Mouse (Mus musculus): ENCODE measurements around the gene Hsf4. TPM values are rescaled to one million over a fixed set of nuclear protein-coding genes. Genes with fewer than 3 reads are reported as not detected.
A peak's percentile ranks its signal among the peaks of the same experiment; 100 is the strongest.

The Hsf4 gene
- polyA plus RNA-seq, 1 experiment from 2014 or later = not detected

- DNase-seq (ENCODE audit: low spot score) (no peak), ATAC-seq (replicated peaks; ENCODE audit: low FRiP score, low TSS enrichment, low read depth) (0 out of 2 replicates have a peak, but pooled peaks have one; percentile 9)
- H3K4me1 ChIP-seq (replicated peaks; ENCODE audit: control insufficient read depth, insufficient read depth, low read length) = no peaks in the 10 kb centered on the region
- peaks cover 72% of the 10 kb centered on the region for H3K36me3 ChIP-seq (ENCODE audit: control insufficient read depth, insufficient read depth, low read length)
- 91% methylated on average over 8 of the region's 8 CpGs for WGBS
- H3K4me3 ChIP-seq (ENCODE audit: low read depth, low read length) = no peak overlapping the region
- H3K9ac ChIP-seq (ENCODE audit: low read length) = no peak overlapping the region
- no peak overlapping the region for H3K4me2 ChIP-seq (ENCODE audit: low read length)
- H3K27ac ChIP-seq (ENCODE audit: low read depth) = no peak overlapping the region
- no peaks in the 10 kb centered on the region for H3K27me3 ChIP-seq (replicated peaks; ENCODE audit: control insufficient read depth, insufficient read depth, low read length)
- H3K9me3 ChIP-seq (ENCODE audit: control insufficient read depth, low read length) = no peaks in the 10 kb centered on the region
These were observed 43.4 kb downstream of the Hsf4 start for GRCm38 (mm10) chr8:105312891-105313481.

GRCm38 (mm10) chr8:105313622-105314402, 44.2 kb downstream of the Hsf4 start:
- Histone ChIP-seq H3K27me3 (replicated peaks; ENCODE audit: control insufficient read depth, insufficient read depth, low read length) (no peaks in the 10 kb centered on the region), H3K27ac (ENCODE audit: low read depth) (no peak overlapping the region), H3K4me2 (ENCODE audit: low read length) (no peak overlapping the region), H3K4me1 (replicated peaks; ENCODE audit: control insufficient read depth, insufficient read depth, low read length) (no peaks in the 10 kb centered on the region), H3K9me3 (ENCODE audit: control insufficient read depth, low read length) (no peaks in the 10 kb centered on the region), H3K4me3 (ENCODE audit: low read depth, low read length) (no peak overlapping the region), H3K36me3 (ENCODE audit: control insufficient read depth, insufficient read depth, low read length) (peaks cover 72% of the 10 kb centered on the region), H3K9ac (ENCODE audit: low read length) (no peak overlapping the region)
- 81% methylated on average over 9 of the region's 9 CpGs for WGBS
- ATAC-seq (replicated peaks; ENCODE audit: low FRiP score, low TSS enrichment, low read depth) = no peak
- no peak for DNase-seq (ENCODE audit: low spot score)

GRCm38 (mm10) chr8:105315073-105315769, 45.6 kb downstream of the Hsf4 start:
- Histone ChIP-seq H3K4me1 (replicated peaks; ENCODE audit: control insufficient read depth, insufficient read depth, low read length) (no peaks in the 10 kb centered on the region), H3K27ac (ENCODE audit: low read depth) (no peak overlapping the region), H3K4me2 (ENCODE audit: low read length) (no peak overlapping the region), H3K9ac (ENCODE audit: low read length) (no peak overlapping the region), H3K27me3 (replicated peaks; ENCODE audit: control insufficient read depth, insufficient read depth, low read length) (no peaks in the 10 kb centered on the region), H3K9me3 (ENCODE audit: control insufficient read depth, low read length) (no peaks in the 10 kb centered on the region), H3K36me3 (ENCODE audit: control insufficient read depth, insufficient read depth, low read length) (peaks cover 77% of the 10 kb centered on the region), H3K4me3 (ENCODE audit: low read depth, low read length) (no peak overlapping the region)
- WGBS = 95% methylated on average over 18 of the region's 18 CpGs
- no peak for ATAC-seq (replicated peaks; ENCODE audit: low FRiP score, low TSS enrichment, low read depth)
- no peak for DNase-seq (ENCODE audit: low spot score)

- DNase-seq (ENCODE audit: low spot score) (no peak), ATAC-seq (replicated peaks; ENCODE audit: low FRiP score, low TSS enrichment, low read depth) (no peak)
- Histone ChIP-seq H3K9ac (ENCODE audit: low read length) (no peak overlapping the region), H3K27me3 (replicated peaks; ENCODE audit: control insufficient read depth, insufficient read depth, low read length) (no peaks in the 10 kb centered on the region), H3K4me3 (ENCODE audit: low read depth, low read length) (no peak overlapping the region), H3K36me3 (ENCODE audit: control insufficient read depth, insufficient read depth, low read length) (peaks cover 74% of the 10 kb centered on the region), H3K9me3 (ENCODE audit: control insufficient read depth, low read length) (no peaks in the 10 kb centered on the region), H3K4me2 (ENCODE audit: low read length) (no peak overlapping the region), H3K27ac (ENCODE audit: low read depth) (no peak overlapping the region), H3K4me1 (replicated peaks; ENCODE audit: control insufficient read depth, insufficient read depth, low read length) (no peaks in the 10 kb centered on the region)
- WGBS = 90% methylated on average over 4 of the region's 4 CpGs
These were observed 48.3 kb downstream of the Hsf4 start for GRCm38 (mm10) chr8:105317941-105318340.

- no peak overlapping the region for H3K9ac ChIP-seq (ENCODE audit: low read length)
- H3K27me3 ChIP-seq (replicated peaks; ENCODE audit: control insufficient read depth, insufficient read depth, low read length) = no peaks in the 10 kb centered on the region
- no peak overlapping the region for H3K4me3 ChIP-seq (ENCODE audit: low read depth, low read length)
- no peaks in the 10 kb centered on the region for H3K4me1 ChIP-seq (replicated peaks; ENCODE audit: control insufficient read depth, insufficient read depth, low read length)
- H3K27ac ChIP-seq (ENCODE audit: low read depth) = no peak overlapping the region
- H3K9me3 ChIP-seq (ENCODE audit: control insufficient read depth, low read length) = no peaks in the 10 kb centered on the region
- no peak for DNase-seq (ENCODE audit: low spot score)
- no peak overlapping the region for H3K4me2 ChIP-seq (ENCODE audit: low read length)
- H3K36me3 ChIP-seq (ENCODE audit: control insufficient read depth, insufficient read depth, low read length) = peaks cover 69% of the 10 kb centered on the region
- no peak for ATAC-seq (replicated peaks; ENCODE audit: low FRiP score, low TSS enrichment, low read depth)
- WGBS = 85% methylated on average over 11 of the region's 11 CpGs
These were observed 49.1 kb downstream of the Hsf4 start for GRCm38 (mm10) chr8:105318662-105319190.

- no peak overlapping the region for H3K4me2 ChIP-seq (ENCODE audit: low read length)
- H3K36me3 ChIP-seq (ENCODE audit: control insufficient read depth, insufficient read depth, low read length) = peaks cover 32% of the 10 kb centered on the region
- peaks cover 16% of the 10 kb centered on the region for H3K4me1 ChIP-seq (replicated peaks; ENCODE audit: control insufficient read depth, insufficient read depth, low read length)
- WGBS = 84% methylated on average over 4 of the region's 4 CpGs
- H3K27ac ChIP-seq (ENCODE audit: low read depth) = no peak overlapping the region
- H3K27me3 ChIP-seq (replicated peaks; ENCODE audit: control insufficient read depth, insufficient read depth, low read length) = no peaks in the 10 kb centered on the region
- no peak overlapping the region for H3K9ac ChIP-seq (ENCODE audit: low read length)
- H3K4me3 ChIP-seq (ENCODE audit: low read depth, low read length) = no peak overlapping the region
- DNase-seq (ENCODE audit: low spot score) = no peak
- no peak for ATAC-seq (replicated peaks; ENCODE audit: low FRiP score, low TSS enrichment, low read depth)
- no peaks in the 10 kb centered on the region for H3K9me3 ChIP-seq (ENCODE audit: control insufficient read depth, low read length)
These were observed 53.6 kb downstream of the Hsf4 start for GRCm38 (mm10) chr8:105323183-105323582.

MicroRNAs encoded within 50 kb of the gene (microRNA counts, 519-probe panel; counts per million panel counts)
- microRNA mmu-miR-328 = 2,954 counts per million, percentile 33 among the panel's probes with 10 or more counts

Small RNA genes within 50 kb of the gene (microRNA-seq; reads per million reads assigned to microRNA genes)
- gene Gm27320 (not detected), gene Mir328 (258 reads per million, percentile 67 among the genes with 10 or more reads in this experiment)

Other genes starting within 250 kb of the Hsf4 start
- gene Ces3a, start 221.2 kb upstream of the Hsf4 start, polyA plus RNA-seq (2014; fragmentation: Nextera tagmentation; extraction: Ambion mirVana) = not detected in 2 replicates
- gene Ces3b, start 186.0 kb upstream of the Hsf4 start, polyA plus RNA-seq (2014; fragmentation: Nextera tagmentation; extraction: Ambion mirVana) = not detected in 2 replicates
- gene Ces4a, start 138.0 kb upstream of the Hsf4 start, polyA plus RNA-seq (2014; fragmentation: Nextera tagmentation; extraction: Ambion mirVana) = not detected in 2 replicates
- gene Cbfb, start 99.1 kb upstream of the Hsf4 start, polyA plus RNA-seq (2014; fragmentation: Nextera tagmentation; extraction: Ambion mirVana) = 52.5 and 62.8 TPM in 2 replicates
- 29.5 and 29.8 TPM in 2 replicates for gene D230025D16Rik, start 44.7 kb upstream of the Hsf4 start, polyA plus RNA-seq (2014; fragmentation: Nextera tagmentation; extraction: Ambion mirVana)
- 19.1 and 20.3 TPM in 2 replicates for gene B3gnt9, start 14.6 kb upstream of the Hsf4 start, polyA plus RNA-seq (2014; fragmentation: Nextera tagmentation; extraction: Ambion mirVana)
- 26.2 and 26.8 TPM in 2 replicates for gene Tradd, start 5.2 kb upstream of the Hsf4 start, polyA plus RNA-seq (2014; fragmentation: Nextera tagmentation; extraction: Ambion mirVana)
- 4.5 and 4.9 TPM in 2 replicates for gene Fbxl8, start 5.2 kb upstream of the Hsf4 start, polyA plus RNA-seq (2014; fragmentation: Nextera tagmentation; extraction: Ambion mirVana)
- gene Nol3, start 6.3 kb downstream of the Hsf4 start, polyA plus RNA-seq (2014; fragmentation: Nextera tagmentation; extraction: Ambion mirVana) = 1.3 and 1.4 TPM in 2 replicates
- gene 4931428F04Rik, start 20.1 kb downstream of the Hsf4 start, polyA plus RNA-seq (2014; fragmentation: Nextera tagmentation; extraction: Ambion mirVana) = 9.1 and 11.7 TPM in 2 replicates
- gene Exoc3l, start 26.3 kb downstream of the Hsf4 start, polyA plus RNA-seq (2014; fragmentation: Nextera tagmentation; extraction: Ambion mirVana) = 9.8 and 10.1 TPM in 2 replicates
- gene E2f4, start 27.9 kb downstream of the Hsf4 start, polyA plus RNA-seq (2014; fragmentation: Nextera tagmentation; extraction: Ambion mirVana) = 114 and 119 TPM in 2 replicates
- 16.8 and 17.7 TPM in 2 replicates for gene Elmo3, start 35.8 kb downstream of the Hsf4 start, polyA plus RNA-seq (2014; fragmentation: Nextera tagmentation; extraction: Ambion mirVana)
- gene Lrrc29, start 56.5 kb downstream of the Hsf4 start, polyA plus RNA-seq (2014; fragmentation: Nextera tagmentation; extraction: Ambion mirVana) = 1.9 and 2.3 TPM in 2 replicates
- 136 and 138 TPM in 2 replicates for gene Tmem208, start 56.6 kb downstream of the Hsf4 start, polyA plus RNA-seq (2014; fragmentation: Nextera tagmentation; extraction: Ambion mirVana)
- 3.2 and 3.5 TPM in 2 replicates for gene Fhod1, start 78.2 kb downstream of the Hsf4 start, polyA plus RNA-seq (2014; fragmentation: Nextera tagmentation; extraction: Ambion mirVana)
- 1.5 and 2.3 TPM in 2 replicates for gene Slc9a5, start 79.0 kb downstream of the Hsf4 start, polyA plus RNA-seq (2014; fragmentation: Nextera tagmentation; extraction: Ambion mirVana)
- 0.19 and 0.27 TPM in 2 replicates for gene Plekhg4, start 103.5 kb downstream of the Hsf4 start, polyA plus RNA-seq (2014; fragmentation: Nextera tagmentation; extraction: Ambion mirVana)
- gene Kctd19, start 143.7 kb downstream of the Hsf4 start, polyA plus RNA-seq (2014; fragmentation: Nextera tagmentation; extraction: Ambion mirVana) = 0.11 TPM in 1 of 2 replicates, not detected in the other
- 0.11 and 0.16 TPM in 2 replicates for gene Lrrc36, start 143.8 kb downstream of the Hsf4 start, polyA plus RNA-seq (2014; fragmentation: Nextera tagmentation; extraction: Ambion mirVana)
- 36.2 and 39.8 TPM in 2 replicates for gene Tppp3, start 201.7 kb downstream of the Hsf4 start, polyA plus RNA-seq (2014; fragmentation: Nextera tagmentation; extraction: Ambion mirVana)
- gene Zdhhc1, start 227.1 kb downstream of the Hsf4 start, polyA plus RNA-seq (2014; fragmentation: Nextera tagmentation; extraction: Ambion mirVana) = 25.0 and 25.2 TPM in 2 replicates
- 3.1 and 3.8 TPM in 2 replicates for gene Hsd11b2, start 249.0 kb downstream of the Hsf4 start, polyA plus RNA-seq (2014; fragmentation: Nextera tagmentation; extraction: Ambion mirVana)

Data from intestine, embryonic 14.5 days (tissue).